Mouse (Mus musculus): ENCODE measurements around the gene Tril. TPM values are rescaled to one million over a fixed set of nuclear protein-coding genes. Genes with fewer than 3 reads are reported as not detected.

Gene Tril
- polyA plus RNA-seq, 1 experiment from 2014 or later = 106 TPM

- no peak overlapping the region for H3K9ac ChIP-seq (replicated peaks)
- 84% methylated on average over 5 of the region's 5 CpGs for WGBS
- no peaks in the 10 kb centered on the region for H3K27me3 ChIP-seq
- H3K9me3 ChIP-seq = no peaks in the 10 kb centered on the region
- no peak overlapping the region for H3K4me2 ChIP-seq
- H3K4me1 ChIP-seq (replicated peaks) = peaks cover 11% of the 10 kb centered on the region; the same call in 1 of the 2 replicates
- no peaks in the 10 kb centered on the region for H3K36me3 ChIP-seq
- H3K4me3 ChIP-seq (replicated peaks) = no peak overlapping the region
- H3K27ac ChIP-seq = no peak overlapping the region
- no peak for ATAC-seq (ENCODE audit: insufficient number of reproducible peaks, insufficient read depth, low FRiP score, low TSS enrichment, low read depth)
Observed at GRCm38 (mm10) chr6:53806021-53806420, 14.6 kb downstream of the Tril start.

- H3K27me3 ChIP-seq = no peaks in the 10 kb centered on the region
- no peak overlapping the region for H3K4me2 ChIP-seq
- H3K9ac ChIP-seq (replicated peaks) = no peak overlapping the region
- no peaks in the 10 kb centered on the region for H3K9me3 ChIP-seq
- peaks cover 11% of the 10 kb centered on the region; the same call in 1 of the 2 replicates for H3K4me1 ChIP-seq (replicated peaks)
- no peak overlapping the region for H3K4me3 ChIP-seq (replicated peaks)
- H3K36me3 ChIP-seq = no peaks in the 10 kb centered on the region
- ATAC-seq (ENCODE audit: insufficient number of reproducible peaks, insufficient read depth, low FRiP score, low TSS enrichment, low read depth) = no peak
- no peak overlapping the region for H3K27ac ChIP-seq
- WGBS = 74% methylated on average over 6 of the region's 6 CpGs
Observed at GRCm38 (mm10) chr6:53804145-53804544, 16.5 kb downstream of the Tril start.

DNA sequence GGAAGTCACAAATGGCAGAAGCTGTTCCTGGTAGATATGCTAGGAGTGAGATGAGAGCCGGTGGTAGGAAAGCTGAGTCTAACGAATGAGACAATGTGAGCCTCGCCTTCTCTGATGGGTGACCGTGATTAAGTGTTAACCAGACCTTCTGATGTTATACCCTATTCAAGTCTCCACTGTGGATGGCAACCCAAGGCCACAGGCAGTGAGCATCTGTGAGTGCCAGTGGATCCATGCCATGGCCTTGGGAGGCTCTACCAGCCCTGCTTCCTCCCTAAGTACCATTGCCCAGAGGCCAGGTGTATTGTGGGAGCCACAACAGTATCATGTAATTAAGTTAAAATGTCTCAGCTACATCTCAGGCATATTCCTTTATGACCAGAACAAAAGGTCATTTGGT, 17.1 kb downstream of the Tril start:
- Histone ChIP-seq H3K4me3 (replicated peaks) (no peak overlapping the region), H3K27ac (no peak overlapping the region), H3K9ac (replicated peaks) (no peak overlapping the region), H3K36me3 (no peaks in the 10 kb centered on the region), H3K4me2 (no peak overlapping the region), H3K9me3 (no peaks in the 10 kb centered on the region), H3K4me1 (replicated peaks) (peaks cover 14% of the 10 kb centered on the region), H3K27me3 (no peaks in the 10 kb centered on the region)
- ATAC-seq (ENCODE audit: insufficient number of reproducible peaks, insufficient read depth, low FRiP score, low TSS enrichment, low read depth) = no peak
- 95% methylated on average over 4 of the region's 4 CpGs for WGBS

- peaks cover 14% of the 10 kb centered on the region for H3K4me1 ChIP-seq (replicated peaks)
- no peaks in the 10 kb centered on the region for H3K27me3 ChIP-seq
- no peaks in the 10 kb centered on the region for H3K9me3 ChIP-seq
- no peaks in the 10 kb centered on the region for H3K36me3 ChIP-seq
- no peak for ATAC-seq (ENCODE audit: insufficient number of reproducible peaks, insufficient read depth, low FRiP score, low TSS enrichment, low read depth)
- no peak overlapping the region for H3K9ac ChIP-seq (replicated peaks)
- no peak overlapping the region for H3K27ac ChIP-seq
- no peak overlapping the region for H3K4me2 ChIP-seq
- 61% methylated on average over 5 of the region's 5 CpGs for WGBS
- H3K4me3 ChIP-seq (replicated peaks) = no peak overlapping the region
Observed at GRCm38 (mm10) chr6:53801893-53802286, 18.7 kb downstream of the Tril start.

GRCm38 (mm10) chr6:53801269-53801892, 19.2 kb downstream of the Tril start:
- Histone ChIP-seq H3K4me3 (replicated peaks) (no peak overlapping the region), H3K4me2 (no peak overlapping the region), H3K27ac (no peak overlapping the region), H3K9ac (replicated peaks) (no peak overlapping the region), H3K4me1 (replicated peaks) (peaks cover 14% of the 10 kb centered on the region), H3K27me3 (no peaks in the 10 kb centered on the region), H3K9me3 (no peaks in the 10 kb centered on the region), H3K36me3 (no peaks in the 10 kb centered on the region)
- no peak for ATAC-seq (ENCODE audit: insufficient number of reproducible peaks, insufficient read depth, low FRiP score, low TSS enrichment, low read depth)
- WGBS = 65% methylated on average over 4 of the region's 4 CpGs

- no peak overlapping the region for H3K4me3 ChIP-seq (replicated peaks)
- no peak for ATAC-seq (ENCODE audit: insufficient number of reproducible peaks, insufficient read depth, low FRiP score, low TSS enrichment, low read depth)
- H3K4me2 ChIP-seq = no peak overlapping the region
- H3K27me3 ChIP-seq = peaks cover 3% of the 10 kb centered on the region
- H3K9ac ChIP-seq (replicated peaks) = no peak overlapping the region
- H3K4me1 ChIP-seq (replicated peaks) = peaks cover 16% of the 10 kb centered on the region
- H3K9me3 ChIP-seq = no peaks in the 10 kb centered on the region
- 73% methylated on average over 3 of the region's 3 CpGs for WGBS
- H3K36me3 ChIP-seq = no peaks in the 10 kb centered on the region
- no peak overlapping the region for H3K27ac ChIP-seq
Observed at GRCm38 (mm10) chr6:53798865-53799264, 21.8 kb downstream of the Tril start.

- Histone ChIP-seq H3K9ac (replicated peaks) (no peak overlapping the region), H3K27ac (no peak overlapping the region), H3K4me3 (replicated peaks) (no peak overlapping the region), H3K4me1 (replicated peaks) (peaks cover 12% of the 10 kb centered on the region), H3K36me3 (no peaks in the 10 kb centered on the region), H3K9me3 (no peaks in the 10 kb centered on the region), H3K27me3 (peaks cover 3% of the 10 kb centered on the region), H3K4me2 (no peak overlapping the region)
- no peak for ATAC-seq (ENCODE audit: insufficient number of reproducible peaks, insufficient read depth, low FRiP score, low TSS enrichment, low read depth)
- WGBS = 41% methylated on average over 3 of the region's 3 CpGs
Observed at GRCm38 (mm10) chr6:53796835-53797234, 23.8 kb downstream of the Tril start.

GRCm38 (mm10) chr6:53795788-53796187, 24.8 kb downstream of the Tril start:
- ATAC-seq (ENCODE audit: insufficient number of reproducible peaks, insufficient read depth, low FRiP score, low TSS enrichment, low read depth) = no peak
- Histone ChIP-seq H3K9ac (replicated peaks) (no peak overlapping the region), H3K9me3 (no peaks in the 10 kb centered on the region), H3K4me2 (no peak overlapping the region), H3K27ac (no peak overlapping the region), H3K4me1 (replicated peaks) (peaks cover 5% of the 10 kb centered on the region), H3K36me3 (no peaks in the 10 kb centered on the region), H3K4me3 (replicated peaks) (no peak overlapping the region), H3K27me3 (peaks cover 3% of the 10 kb centered on the region)
- WGBS = 24% methylated on average over 5 of the region's 5 CpGs

GRCm38 (mm10) chr6:53795078-53795477, 25.6 kb downstream of the Tril start:
- WGBS = 39% methylated on average over 11 of the region's 11 CpGs
- no peaks in the 10 kb centered on the region for H3K9me3 ChIP-seq
- ATAC-seq (ENCODE audit: insufficient number of reproducible peaks, insufficient read depth, low FRiP score, low TSS enrichment, low read depth) = peak; percentile 52; the same call in 1 of the 2 replicates
- H3K4me3 ChIP-seq (replicated peaks) = no peak overlapping the region
- H3K36me3 ChIP-seq = no peaks in the 10 kb centered on the region
- H3K4me2 ChIP-seq = peak overlapping the region; percentile 32
- no peak overlapping the region for H3K9ac ChIP-seq (replicated peaks)
- no peak overlapping the region for H3K27ac ChIP-seq
- H3K4me1 ChIP-seq (replicated peaks) = peaks cover 5% of the 10 kb centered on the region
- peaks cover 3% of the 10 kb centered on the region for H3K27me3 ChIP-seq

GRCm38 (mm10) chr6:53794323-53794971, 26.2 kb downstream of the Tril start:
- 12% methylated on average over 17 of the region's 17 CpGs for WGBS
- no peak overlapping the region for H3K9ac ChIP-seq (replicated peaks)
- H3K36me3 ChIP-seq = no peaks in the 10 kb centered on the region
- peak overlapping the region; percentile 32 for H3K4me2 ChIP-seq
- no peaks in the 10 kb centered on the region for H3K9me3 ChIP-seq
- H3K4me3 ChIP-seq (replicated peaks) = no peak overlapping the region
- ATAC-seq (ENCODE audit: insufficient number of reproducible peaks, insufficient read depth, low FRiP score, low TSS enrichment, low read depth) = no peak
- no peak overlapping the region for H3K27ac ChIP-seq
- H3K27me3 ChIP-seq = peaks cover 3% of the 10 kb centered on the region
- peaks cover 5% of the 10 kb centered on the region for H3K4me1 ChIP-seq (replicated peaks)

GRCm38 (mm10) chr6:53782880-53783539, 37.6 kb downstream of the Tril start:
- H3K27ac ChIP-seq = no peak overlapping the region
- H3K4me2 ChIP-seq = no peak overlapping the region
- 45% methylated on average over 16 of the region's 16 CpGs for WGBS
- H3K9ac ChIP-seq (replicated peaks) = no peak overlapping the region
- H3K9me3 ChIP-seq = no peaks in the 10 kb centered on the region
- no peaks in the 10 kb centered on the region for H3K27me3 ChIP-seq
- no peak overlapping the region for H3K4me3 ChIP-seq (replicated peaks)
- no peaks in the 10 kb centered on the region for H3K36me3 ChIP-seq
- no peaks in the 10 kb centered on the region; the same call in 1 of the 2 replicates for H3K4me1 ChIP-seq (replicated peaks)
- ATAC-seq (ENCODE audit: insufficient number of reproducible peaks, insufficient read depth, low FRiP score, low TSS enrichment, low read depth) = no peak
